Mouse (Mus musculus) left cerebral cortex, adult 8-10 months (tissue): ENCODE results near the gene Cdk5r2. TPM values are rescaled to one million over a fixed set of nuclear protein-coding genes. Genes with fewer than 3 reads are reported as not detected.

Experiments used
- DNase-seq, 2 experiments: peaks; one replicate each; pipeline ENCODE4 v3.0.0; 2022; ENCODE audit warnings: low spot score in 2 of 2
- total RNA-seq, 4 experiments: library from RNA; stranded (reverse); gene quantifications; 2 replicates each; pipeline ENCODE4 v1.2.4; 2022

Cdk5r2 gene
- total RNA-seq, 4 experiments from 2014 or later = 264 to 303 (median 291) TPM

DNA sequence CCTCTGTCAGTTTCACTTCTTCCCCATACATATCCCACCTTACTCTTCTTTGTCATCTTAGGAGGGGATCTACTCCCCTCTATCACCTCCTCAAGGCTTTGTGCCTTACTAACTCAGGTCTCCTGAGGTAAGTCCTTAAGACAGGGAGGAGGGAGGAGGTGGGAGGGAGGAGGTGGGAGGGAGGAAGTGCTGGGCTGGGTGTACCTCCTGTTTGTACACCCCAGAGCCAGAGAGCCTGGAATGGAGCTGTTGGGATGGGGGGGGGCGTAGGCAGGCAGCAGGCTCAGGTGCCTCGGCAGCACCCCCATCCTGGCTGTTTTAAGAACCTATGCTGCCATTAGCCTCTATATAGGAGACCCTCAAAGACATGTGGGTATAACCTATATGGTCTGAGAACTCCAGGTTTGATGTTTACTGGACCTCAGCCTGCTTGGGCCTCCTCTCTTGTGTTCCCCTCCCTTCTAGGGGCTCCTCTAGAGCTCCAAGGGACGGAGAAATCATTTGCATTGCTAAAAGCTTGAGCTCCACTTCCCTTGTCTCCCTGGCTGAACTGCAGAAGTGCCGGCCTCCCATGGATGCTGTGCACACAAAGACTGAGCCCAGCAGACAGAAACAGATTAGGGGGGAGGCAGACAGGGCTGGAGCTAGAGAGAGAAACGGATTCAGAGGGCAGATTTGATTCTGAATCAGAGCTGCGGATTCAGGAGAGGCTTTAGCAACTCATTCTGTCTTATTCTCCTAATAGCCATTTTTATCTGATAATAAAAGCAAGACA lies 3.5 kb upstream of the Cdk5r2 start:
- peak in 1 of 2 experiments; percentile 48 for DNase-seq

DNA sequence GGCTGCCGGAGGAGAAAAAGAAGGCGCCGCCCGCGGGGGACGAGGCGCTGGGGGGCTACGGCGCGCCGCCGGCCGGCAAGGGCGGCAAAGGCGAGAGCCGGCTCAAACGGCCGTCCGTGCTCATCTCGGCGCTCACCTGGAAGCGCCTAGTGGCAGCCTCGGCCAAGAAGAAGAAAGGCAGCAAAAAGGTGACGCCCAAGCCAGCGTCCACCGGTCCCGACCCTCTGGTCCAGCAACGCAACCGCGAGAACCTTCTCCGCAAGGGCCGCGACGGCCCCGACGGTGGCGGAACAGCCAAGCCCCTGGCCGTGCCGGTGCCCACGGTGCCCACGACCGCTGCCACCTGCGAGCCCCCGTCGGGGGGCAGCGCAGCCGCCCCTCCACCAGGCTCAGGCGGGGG lies 422 bp downstream of the Cdk5r2 start:
- DNase-seq = no peak

- DNase-seq = no peak
Observed at GRCm38 (mm10) chr1:74855651-74856438, 1.1 kb downstream of the Cdk5r2 start.

- no peak for DNase-seq
Observed at GRCm38 (mm10) chr1:74856439-74856720, 1.6 kb downstream of the Cdk5r2 start.

DNA sequence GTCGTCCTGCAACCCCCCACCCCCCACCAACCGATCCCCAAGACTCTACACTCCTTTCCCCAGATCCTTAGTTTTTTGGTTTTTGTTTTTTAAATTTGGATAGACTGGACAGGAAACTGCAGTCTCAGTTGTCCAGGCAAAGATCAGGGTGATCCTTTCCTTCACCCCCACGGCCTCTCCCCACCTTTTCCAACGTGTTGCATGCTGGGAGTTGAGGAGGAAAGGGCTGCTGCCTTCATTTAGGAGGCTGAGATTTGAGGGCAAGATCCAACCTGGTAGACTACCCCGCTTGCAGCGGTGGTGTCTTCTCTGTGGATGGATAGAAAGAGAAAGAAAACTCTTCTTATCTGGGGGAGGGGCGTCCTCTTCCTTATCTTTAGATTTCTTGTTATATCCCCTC lies 2.1 kb downstream of the Cdk5r2 start:
- DNase-seq = no peak

- DNase-seq = no peak
Observed at GRCm38 (mm10) chr1:74857201-74857600, 2.5 kb downstream of the Cdk5r2 start.

DNA sequence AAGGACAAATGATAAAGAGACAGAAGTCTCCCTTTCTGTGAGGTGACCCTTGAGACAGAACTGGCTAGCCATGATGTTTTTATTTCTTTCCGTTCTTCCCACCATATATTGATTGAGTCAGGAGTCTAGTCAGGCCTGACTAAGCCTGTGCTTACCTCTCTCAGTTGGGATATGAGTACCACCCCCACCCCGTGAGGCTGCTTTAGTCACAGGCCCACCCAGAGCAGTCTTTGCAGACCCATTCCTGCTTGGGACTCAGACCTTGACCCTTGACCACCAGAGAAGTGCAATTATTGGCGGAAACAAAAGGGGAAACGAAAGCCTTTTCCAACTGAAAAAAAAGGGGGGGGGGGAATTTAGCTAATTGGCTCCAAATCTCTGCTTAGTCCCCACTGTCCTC lies 2.9 kb downstream of the Cdk5r2 start:
- no peak for DNase-seq

DNA sequence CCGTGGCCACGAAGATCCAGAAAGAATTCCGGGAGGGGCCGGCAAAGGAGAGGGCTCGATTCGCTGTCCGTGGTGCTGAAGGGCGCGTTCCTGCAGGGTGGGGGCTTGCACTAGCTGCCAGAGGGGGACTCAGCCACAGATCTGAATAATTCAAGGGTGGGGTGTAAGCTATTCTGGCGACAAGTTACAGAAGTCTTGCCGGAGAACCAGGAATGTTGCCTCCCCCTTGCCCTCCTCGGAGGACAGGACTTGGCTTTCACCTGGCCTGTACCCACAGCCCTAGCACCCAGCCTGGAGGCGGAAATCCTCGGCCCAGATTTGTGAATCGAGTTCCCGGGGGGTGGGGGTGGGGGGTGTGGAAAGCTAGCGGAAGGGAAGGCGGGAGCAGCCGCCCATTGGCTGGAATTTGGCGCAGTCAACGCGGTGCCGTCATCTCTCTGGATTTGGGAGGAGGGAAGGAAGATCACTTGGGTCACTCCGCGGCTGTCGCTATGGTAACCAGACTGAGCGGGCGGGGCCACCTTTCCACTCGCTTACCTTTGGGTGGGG lies 3.5 kb downstream of the Cdk5r2 start:
- peak; percentile 69 to 89 for DNase-seq

DNA sequence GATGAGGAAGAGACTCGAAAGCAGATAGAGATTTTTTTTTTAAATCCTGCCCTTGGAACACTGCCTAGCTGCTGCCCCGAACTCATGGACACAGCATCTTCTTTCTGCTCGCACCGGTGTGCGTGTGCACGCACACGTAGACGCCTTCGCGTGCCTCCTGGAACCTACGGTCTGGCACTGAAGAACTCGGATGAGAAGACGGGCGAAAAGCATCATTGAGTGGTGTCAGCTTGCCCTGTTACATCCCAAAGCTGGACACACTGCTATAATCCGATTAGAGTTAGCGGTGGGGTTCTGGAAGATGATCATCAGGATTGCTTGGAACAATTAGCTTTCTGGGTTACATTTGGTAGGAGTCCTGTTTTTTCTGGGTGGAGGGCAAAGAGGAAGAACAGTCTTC lies 4.1 kb downstream of the Cdk5r2 start:
- DNase-seq = no peak

- peak in 1 of 2 experiments; percentile 56 for DNase-seq
Observed at GRCm38 (mm10) chr1:74859223-74859984, 4.7 kb downstream of the Cdk5r2 start.

DNA sequence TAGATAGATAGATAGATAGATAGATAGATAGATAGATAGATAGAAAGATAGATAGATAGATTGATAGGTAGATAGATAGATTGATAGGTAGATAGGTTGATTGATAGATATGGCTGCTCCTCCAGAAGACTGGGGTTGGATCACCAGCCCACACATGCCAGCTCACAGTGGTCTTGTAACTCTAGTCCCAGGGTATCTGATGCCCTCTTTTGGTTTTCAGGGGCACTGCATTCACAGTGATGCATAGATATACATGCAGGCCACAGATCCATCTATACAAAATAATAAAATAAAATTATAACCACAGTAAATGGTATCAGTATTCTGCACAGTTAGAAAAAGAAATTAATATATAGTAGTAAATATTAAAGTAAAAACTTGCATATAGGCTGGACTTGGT lies 7.0 kb downstream of the Cdk5r2 start:
- no peak for DNase-seq

DNA sequence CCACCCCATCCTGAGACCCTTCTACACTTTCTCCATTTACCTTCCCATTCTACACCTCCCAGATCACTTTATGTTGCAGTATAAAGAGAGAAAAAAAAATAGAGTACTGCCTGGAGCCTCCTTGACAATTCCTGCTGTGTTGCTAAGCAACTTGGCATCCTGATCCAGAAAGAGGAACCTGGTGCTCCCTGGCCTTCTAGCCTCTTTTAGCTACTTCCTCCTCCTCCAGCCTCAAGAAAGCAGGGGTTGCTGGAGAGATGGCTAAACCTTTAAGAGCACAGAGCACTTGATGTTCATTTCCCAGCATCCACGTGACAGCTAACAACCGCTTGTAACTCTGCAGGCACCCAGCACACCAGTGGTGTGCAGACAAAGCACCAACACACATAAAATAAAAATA lies 17.5 kb downstream of the Cdk5r2 start:
- DNase-seq = no peak

- DNase-seq = no peak
Observed at GRCm38 (mm10) chr1:74877199-74877598, 22.5 kb downstream of the Cdk5r2 start.

- no peak for DNase-seq
Observed at GRCm38 (mm10) chr1:74880785-74881360, 26.1 kb downstream of the Cdk5r2 start.

- no peak for DNase-seq
Observed at GRCm38 (mm10) chr1:74882055-74882734, 27.5 kb downstream of the Cdk5r2 start.

DNA sequence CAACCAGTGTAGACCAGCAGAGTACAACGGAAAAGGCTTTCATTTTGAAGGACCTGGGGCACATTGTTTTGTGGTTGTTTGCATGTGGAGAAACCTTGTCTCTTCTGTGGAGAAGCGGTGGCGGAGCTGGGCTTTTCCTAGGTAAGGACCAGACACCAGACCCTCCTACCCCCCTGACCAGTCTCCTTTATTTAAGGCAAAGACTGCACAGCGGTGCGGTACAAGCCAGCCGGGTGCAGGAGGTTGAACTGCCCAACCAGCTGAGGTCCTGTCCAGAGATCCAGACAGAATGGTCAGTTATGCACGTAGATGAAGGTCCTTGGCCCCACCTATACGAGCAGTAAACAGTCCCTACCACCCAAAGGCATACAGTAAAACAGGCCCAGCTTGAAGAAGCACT lies 28.1 kb downstream of the Cdk5r2 start:
- DNase-seq = no peak

DNA sequence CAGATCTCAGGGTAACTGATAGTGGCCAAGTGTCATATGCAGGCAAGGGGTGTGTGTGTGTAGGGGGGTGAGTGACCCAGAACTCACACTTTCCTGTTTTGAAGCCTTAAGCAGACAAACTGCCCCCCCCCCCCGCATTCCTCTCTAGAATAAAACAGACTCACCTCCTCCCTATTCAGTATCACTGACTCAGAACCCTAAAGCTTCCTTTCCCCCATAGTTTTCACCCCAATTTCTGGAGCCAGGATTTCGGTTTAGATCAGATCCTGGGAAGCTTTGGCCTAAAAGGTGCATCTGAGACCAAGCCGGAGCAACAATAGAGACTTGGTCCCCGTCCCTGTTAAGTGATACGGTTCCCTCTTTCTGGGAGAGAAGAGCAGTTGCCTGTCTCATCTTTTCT lies 28.7 kb downstream of the Cdk5r2 start:
- DNase-seq = no peak

GRCm38 (mm10) chr1:74884196-74885141 lies 29.7 kb downstream of the Cdk5r2 start:
- DNase-seq = no peak

DNA sequence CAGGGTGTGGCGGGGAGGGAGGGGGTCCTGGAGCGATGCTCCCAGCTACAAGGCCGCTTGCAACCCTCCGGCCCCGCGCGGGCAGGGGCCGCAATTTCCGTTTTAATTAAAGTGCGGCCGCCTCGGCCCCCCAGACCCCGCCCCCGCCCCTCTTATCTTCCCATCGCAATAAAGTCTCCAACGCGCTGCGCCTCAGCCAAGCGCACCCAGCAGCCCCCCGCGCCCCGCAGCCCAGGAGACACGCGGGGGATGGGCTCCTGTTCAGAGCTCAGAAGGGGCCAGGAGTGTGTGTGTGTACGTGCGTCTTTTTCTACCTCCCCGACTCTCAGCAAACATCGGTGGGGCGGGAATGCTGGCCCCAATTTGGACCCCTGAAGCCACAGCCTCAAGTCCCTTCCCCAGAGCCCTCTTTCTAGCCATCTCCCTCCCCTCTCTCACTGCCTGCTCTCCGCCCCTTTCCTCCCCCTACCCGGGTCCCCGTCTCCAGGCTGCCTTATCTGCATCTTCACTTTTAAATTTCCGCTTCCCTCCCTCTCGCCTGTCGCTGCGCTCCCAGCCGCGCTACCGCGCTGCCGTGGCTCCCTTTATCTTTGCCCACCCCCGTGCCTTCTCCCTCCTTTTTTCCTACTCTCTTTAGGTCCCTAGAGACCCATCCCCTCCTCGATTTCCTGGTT lies 30.8 kb downstream of the Cdk5r2 start, which contains the start of gene Fev:
TSS of gene Fev (minus strand) at position 51 of the 674 bp plus-strand sequence.
- no peak for DNase-seq
